Mouse (Mus musculus): Measurements from ENCODE around the gene Prok1.

The Prok1 gene

GRCm38 (mm10) chr3:107238051-107238450 lies 1.5 kb downstream of the Prok1 start:
- no peak for DNase-seq (ENCODE audit: low read depth, low spot score)

GRCm38 (mm10) chr3:107233945-107234344 lies 5.6 kb downstream of the Prok1 start:
- DNase-seq (ENCODE audit: low read depth, low spot score), result no peak

- peak; percentile 89 for DNase-seq (ENCODE audit: low read depth, low spot score)
Measured at GRCm38 (mm10) chr3:107233351-107233813, 6.1 kb downstream of the Prok1 start.

GRCm38 (mm10) chr3:107231202-107231601 lies 8.3 kb downstream of the Prok1 start:
- no peak for DNase-seq (ENCODE audit: low read depth, low spot score)

DNA sequence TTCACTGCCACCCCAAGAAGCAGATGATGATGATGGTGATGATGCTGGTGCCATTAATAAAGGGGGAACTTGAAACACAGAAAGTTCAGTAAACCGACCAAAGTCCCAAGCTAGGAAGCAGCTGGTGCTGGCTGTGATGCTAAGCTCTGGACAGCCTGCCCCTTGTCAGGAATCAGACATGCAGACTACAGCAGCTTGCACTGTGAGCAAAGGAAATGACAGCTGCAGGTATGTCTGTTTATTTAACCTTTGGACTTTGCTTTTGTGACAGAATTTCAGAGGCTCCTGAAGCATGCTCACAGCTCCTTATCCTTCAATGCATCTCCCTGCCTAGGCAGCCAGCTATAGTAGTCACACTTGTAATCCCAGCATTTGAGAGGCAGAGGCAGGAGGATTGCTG lies 9.0 kb downstream of the Prok1 start, which contains the start of gene A630076J17Rik:
TSS of gene A630076J17Rik (plus strand) at position 88 of the 400 bp plus-strand sequence.
- DNase-seq (ENCODE audit: low read depth, low spot score), result no peak

GRCm38 (mm10) chr3:107229822-107230221 lies 9.7 kb downstream of the Prok1 start:
- DNase-seq (ENCODE audit: low read depth, low spot score), result no peak

GRCm38 (mm10) chr3:107229221-107229620 lies 10.3 kb downstream of the Prok1 start:
- no peak for DNase-seq (ENCODE audit: low read depth, low spot score)

GRCm38 (mm10) chr3:107225820-107226219 lies 13.7 kb downstream of the Prok1 start:
- no peak for DNase-seq (ENCODE audit: low read depth, low spot score)

DNA sequence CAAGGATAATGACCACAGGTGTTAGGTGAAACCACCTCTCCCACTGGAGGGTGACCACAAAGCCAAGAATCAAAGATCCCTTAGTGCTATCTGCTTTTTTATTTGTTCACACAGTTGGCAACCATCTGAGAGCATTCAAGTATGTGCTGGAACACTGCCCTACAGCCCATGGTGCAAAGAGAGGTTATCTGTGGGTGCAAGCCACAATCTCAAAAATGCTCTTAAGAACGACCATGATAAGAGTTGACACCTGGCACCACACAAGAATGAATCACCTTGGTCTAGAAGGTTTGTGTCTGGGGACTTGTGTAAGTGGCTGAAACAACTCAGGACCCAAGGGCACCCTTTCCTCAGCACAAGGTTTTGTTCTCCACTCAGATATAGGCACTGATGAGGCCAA lies 16.3 kb downstream of the Prok1 start:
- no peak for DNase-seq (ENCODE audit: low read depth, low spot score)

- no peak for DNase-seq (ENCODE audit: low read depth, low spot score)
Measured at GRCm38 (mm10) chr3:107221608-107222007, 17.9 kb downstream of the Prok1 start, which contains the start of gene Cym. TSS of gene Cym (minus strand) at chr3:107221732.

DNA sequence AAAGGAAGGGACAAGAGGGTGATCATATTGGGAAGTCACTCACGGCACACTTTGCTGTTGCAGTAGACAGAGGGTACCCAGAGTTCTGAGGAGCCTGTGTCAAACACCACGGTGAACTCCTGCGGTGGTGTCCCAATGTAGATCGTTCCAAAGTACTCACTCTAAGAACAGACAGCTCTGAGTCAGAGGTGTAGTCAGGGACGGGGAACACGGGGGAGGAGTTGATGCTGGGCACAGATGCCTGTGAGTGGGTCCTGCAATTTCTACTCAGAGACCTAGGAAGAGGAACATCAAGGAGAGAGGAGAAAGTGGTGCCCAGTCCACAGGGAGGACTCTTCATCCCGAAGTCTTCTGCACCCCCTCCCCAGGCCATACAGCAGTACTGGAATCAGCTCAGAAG lies 20.9 kb downstream of the Prok1 start:
- no peak for DNase-seq (ENCODE audit: low read depth, low spot score)

GRCm38 (mm10) chr3:107217101-107217480 lies 22.4 kb downstream of the Prok1 start:
- no peak for DNase-seq (ENCODE audit: low read depth, low spot score)

- DNase-seq (ENCODE audit: low read depth, low spot score), result no peak
Measured at GRCm38 (mm10) chr3:107216400-107217100, 23.0 kb downstream of the Prok1 start.

GRCm38 (mm10) chr3:107214606-107215005 lies 24.9 kb downstream of the Prok1 start:
- no peak for DNase-seq (ENCODE audit: low read depth, low spot score)

- DNase-seq (ENCODE audit: low read depth, low spot score), result no peak
Measured at GRCm38 (mm10) chr3:107207625-107208253, 31.8 kb downstream of the Prok1 start.

- DNase-seq (ENCODE audit: low read depth, low spot score), result peak; percentile 19
Measured at GRCm38 (mm10) chr3:107206490-107207150, 32.9 kb downstream of the Prok1 start.

- DNase-seq (ENCODE audit: low read depth, low spot score), result peak; percentile 76
Measured at GRCm38 (mm10) chr3:107205994-107206393, 33.5 kb downstream of the Prok1 start.

DNA sequence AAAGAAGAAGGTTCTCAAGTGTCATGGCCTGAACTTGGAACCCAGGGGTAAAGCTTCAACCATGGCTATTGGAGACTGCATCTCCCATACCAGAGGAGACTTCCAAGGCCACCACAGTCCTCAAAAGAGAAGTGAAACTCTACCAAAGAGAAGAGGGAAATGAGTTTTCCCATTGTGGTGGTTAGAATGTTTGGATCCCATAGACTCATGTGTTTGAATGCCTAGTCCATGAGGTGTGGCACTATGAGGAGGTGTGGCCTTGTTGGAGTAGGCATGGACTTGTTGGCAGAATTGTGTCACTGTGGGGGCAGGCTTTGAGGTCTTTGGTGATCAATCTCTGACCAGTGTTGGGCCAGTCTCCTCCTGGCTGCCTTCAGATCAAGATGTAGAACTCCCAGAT lies 34.3 kb downstream of the Prok1 start:
- DNase-seq (ENCODE audit: low read depth, low spot score), result no peak

- DNase-seq (ENCODE audit: low read depth, low spot score), result no peak
Measured at GRCm38 (mm10) chr3:107204413-107204812, 35.1 kb downstream of the Prok1 start.

DNA sequence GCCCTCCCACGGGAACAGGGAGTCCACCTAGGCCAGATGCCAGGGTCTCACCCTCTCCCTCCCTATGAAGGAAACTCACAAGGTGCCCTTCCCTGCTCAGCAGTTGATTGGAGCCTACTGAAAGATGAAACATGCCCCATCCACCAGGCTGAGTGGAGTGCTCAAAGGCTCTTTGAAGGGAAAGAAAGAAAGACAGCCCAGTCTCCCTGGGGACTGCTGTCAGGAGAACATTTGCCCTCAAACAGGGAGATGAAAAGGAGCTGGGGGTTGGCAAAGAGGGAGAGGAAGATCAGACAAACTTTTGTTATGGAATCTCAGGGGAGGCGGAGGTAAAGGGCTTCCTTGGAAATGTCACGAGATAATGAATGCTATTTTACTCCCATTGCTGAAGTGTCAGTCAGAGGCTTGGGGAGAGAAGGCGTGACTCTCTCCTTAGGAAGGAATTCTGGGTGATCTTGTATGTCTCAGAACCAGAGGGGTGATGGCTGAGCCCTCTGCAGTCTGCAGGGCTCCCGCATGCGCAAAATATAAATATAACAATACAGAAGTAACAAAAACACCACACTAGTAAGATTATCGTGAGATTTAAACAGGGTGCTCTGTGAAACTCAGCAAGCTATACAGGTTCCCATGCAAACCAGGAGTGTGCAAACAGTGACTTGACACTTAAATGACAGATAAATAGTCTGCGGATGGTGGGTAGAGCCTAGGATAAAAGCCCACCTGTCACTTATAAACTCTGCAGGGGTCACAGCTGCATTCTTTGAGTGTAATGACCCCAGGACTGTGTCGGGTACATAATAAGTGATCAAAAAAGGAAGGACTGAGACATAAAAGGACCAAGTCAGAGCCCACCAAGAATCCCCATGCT lies 38.0 kb downstream of the Prok1 start:
- no peak for DNase-seq (ENCODE audit: low read depth, low spot score)

- peak; percentile 49 for DNase-seq (ENCODE audit: low read depth, low spot score)
Measured at GRCm38 (mm10) chr3:107188226-107188899, 51.1 kb downstream of the Prok1 start.

All from CD4-positive helper T cell, adult 2 months (primary cell).